Mouse (Mus musculus): Measurements from ENCODE around the gene Elf2. TPM values are rescaled to one million over a fixed set of nuclear protein-coding genes. Genes with fewer than 3 reads are reported as not detected.
"Not testable (repeated sequence)": the region's sequence is repeated elsewhere in the genome, so short reads cannot be mapped to it uniquely, and the experiment has no call there.

Elf2 gene
- total RNA-seq, 2 experiments from 2014 or later: 66.7 to 67.4 TPM

DNA sequence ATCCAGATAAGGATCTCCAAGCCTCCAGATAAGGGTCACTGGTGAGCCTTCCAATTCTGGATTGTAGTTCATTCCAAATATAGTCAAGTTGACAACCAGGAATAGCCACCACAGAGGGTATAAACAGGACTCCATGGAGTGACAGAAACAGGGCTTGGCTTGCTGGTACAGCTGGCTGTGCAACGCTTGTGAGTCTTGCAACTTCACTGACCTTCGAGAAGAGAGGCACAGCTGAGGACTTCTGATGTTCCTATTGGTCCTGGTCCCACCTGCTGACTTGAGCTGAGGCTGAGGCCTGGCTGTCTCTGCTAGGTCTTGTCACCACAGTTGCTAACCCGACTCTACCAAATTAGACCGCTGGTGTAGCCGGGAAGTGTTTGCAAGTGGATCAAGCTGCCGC is 122.1 kb downstream of the Elf2 start:
- DNase-seq (ENCODE audit: low spot score in 2 of 2): not testable (repeated sequence)

DNA sequence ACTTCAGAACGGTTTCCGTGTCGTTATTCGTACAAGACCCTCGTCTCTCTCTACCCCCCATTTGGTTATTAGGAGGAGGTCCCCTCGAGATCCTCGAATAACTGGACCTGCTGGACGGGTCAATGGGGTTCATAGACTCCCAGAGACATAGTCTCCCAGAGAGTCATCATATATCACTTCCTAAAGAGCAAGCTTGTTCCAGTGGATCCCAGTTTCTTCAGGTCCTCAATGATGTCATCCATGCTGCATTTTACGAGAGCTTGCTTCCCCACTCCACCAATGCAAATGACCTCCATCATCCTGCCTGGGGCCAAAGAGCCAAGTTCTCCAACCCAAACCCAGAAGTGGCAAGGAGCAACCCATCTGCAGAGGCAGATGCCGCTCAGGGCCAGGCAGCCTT is 124.1 kb downstream of the Elf2 start:
- DNase-seq (ENCODE audit: low spot score in 2 of 2): not testable (repeated sequence)

DNA sequence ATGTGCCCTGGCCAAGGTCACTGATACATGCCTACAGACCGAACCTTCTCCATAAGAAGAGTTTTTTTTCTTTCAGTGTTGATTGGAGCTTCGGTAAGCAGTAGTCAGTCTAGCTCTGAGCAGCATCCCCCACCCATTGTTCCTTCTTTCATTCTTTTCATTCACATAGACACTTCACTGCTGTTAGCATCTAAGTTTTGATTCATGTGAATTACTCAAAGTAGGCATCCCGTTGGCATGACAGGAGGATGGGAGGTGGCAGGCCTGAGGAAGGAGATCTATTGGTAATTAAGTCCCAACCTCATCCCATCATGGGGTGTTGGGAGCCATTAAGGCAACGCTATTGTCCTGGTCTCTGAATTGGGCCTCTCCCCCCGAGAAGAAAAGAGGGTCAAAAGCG is 124.8 kb downstream of the Elf2 start:
- no peak for DNase-seq (ENCODE audit: low spot score in 2 of 2)

DNA sequence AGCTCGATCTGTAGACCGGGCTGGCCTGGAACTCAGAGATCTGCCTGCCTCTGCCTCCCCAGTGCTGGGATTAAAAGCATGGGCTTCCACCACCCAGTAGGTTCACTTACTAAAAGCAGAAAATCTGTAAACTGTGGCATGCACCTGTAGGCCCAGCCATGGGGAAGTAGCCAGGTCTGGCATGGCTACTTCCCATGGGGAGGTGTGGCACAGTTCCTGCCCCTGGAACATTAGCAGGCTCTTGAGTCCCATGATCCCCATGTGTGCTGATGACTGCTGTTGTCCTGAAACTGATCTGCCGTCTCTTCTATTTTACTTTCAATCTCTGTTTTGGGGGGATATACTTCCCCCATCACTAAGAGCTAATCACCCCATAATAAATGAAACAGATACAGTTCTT is 127.4 kb downstream of the Elf2 start:
- DNase-seq (ENCODE audit: low spot score in 2 of 2): no peak

DNA sequence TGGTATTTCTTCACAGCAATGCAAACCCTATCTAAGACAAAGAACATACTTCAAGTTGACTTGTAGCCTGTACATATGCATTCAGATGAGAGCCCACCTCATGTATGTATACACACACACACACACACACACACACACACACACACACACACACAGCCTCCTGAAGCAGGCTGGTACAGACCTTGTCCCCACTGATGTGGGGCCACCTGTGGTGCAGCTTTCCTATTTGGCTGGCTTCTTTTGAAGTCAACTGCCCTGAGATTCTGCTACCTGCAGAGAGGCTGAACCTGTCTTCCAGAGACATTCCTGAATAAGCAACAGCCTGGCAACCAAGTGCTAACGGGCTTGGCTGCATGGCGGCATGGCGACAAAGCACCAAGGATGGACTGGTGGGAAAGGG is 130.0 kb downstream of the Elf2 start:
- DNase-seq (ENCODE audit: low spot score in 2 of 2): no peak

DNA sequence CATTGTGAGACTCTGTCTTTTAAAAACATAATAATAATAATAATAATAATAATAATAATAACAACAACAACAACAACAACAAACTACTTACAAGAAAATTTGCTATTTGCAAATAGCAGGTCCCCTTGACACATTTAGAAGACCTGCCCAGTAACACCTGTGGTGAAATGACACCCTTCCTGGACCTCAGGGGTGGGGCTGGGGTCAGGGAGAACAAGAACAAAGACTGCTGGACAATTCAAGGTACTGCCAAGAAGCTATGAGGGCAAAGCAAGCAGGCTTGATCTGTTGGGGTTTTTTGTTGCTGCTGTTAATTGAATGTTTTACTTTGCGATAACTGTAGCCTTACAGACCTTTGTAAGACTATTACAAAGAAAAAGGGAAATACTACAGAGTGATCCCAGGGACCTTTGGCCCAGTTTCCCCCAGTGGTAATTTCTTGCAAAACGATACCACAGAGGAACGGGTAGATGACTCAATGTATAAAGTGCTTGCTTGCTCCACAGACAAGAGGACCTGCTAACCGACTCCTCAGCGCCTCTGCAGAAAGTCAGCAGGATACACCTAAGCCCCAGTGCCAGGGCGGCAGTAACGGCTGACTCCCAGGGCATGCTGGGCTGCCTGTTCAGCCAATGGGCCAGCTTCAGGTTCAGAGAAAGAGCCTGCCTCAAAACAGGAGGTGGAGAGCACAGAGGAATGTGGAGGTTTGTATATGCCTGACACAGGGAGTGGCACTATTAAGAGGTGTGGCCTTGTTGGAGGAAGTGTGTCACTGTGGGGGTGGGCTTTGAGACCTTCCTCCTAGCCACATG is 130.8 kb downstream of the Elf2 start:
- DNase-seq (ENCODE audit: low spot score in 2 of 2): no peak

DNA sequence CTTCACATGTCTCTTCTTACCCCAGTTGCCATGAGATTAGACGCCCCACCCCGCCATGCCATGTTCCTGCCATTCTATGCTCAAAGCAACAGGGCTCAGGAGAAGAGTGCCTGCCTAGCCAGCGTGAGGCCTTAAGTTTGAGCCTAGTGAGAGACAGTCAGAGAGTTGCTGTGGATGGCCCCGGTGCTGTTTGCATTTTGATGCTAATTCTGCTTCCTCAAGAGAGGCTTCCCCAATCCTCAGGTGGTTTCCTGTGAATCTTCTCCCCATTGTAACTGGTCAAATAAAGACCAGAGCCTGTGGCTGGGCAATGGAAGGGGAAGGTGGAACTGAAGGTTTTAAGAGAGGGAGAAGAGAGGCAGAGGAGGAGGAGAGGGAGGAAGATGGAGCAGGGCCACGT is 131.8 kb downstream of the Elf2 start:
- no peak for DNase-seq (ENCODE audit: low spot score in 2 of 2)

DNA sequence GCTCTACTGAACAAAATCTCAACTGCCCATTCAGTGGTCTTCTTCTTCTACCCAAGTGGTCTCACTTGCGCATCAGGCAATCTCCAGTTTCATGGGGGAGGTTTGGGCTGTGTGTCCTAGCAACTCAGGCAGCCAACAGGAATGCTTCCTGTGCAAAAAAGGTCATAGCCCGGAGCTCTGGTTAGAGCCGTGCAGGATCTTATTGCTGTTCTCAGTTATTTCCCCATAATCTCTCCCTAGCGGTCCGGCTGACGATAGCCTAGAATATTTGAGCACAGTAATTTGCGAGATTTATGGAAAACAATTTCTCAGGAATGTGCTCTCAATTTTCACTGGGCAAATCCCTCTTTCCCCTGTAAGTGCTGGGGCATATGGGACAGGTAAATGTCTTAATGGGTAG is 133.9 kb downstream of the Elf2 start:
- no peak for DNase-seq (ENCODE audit: low spot score in 2 of 2)

DNA sequence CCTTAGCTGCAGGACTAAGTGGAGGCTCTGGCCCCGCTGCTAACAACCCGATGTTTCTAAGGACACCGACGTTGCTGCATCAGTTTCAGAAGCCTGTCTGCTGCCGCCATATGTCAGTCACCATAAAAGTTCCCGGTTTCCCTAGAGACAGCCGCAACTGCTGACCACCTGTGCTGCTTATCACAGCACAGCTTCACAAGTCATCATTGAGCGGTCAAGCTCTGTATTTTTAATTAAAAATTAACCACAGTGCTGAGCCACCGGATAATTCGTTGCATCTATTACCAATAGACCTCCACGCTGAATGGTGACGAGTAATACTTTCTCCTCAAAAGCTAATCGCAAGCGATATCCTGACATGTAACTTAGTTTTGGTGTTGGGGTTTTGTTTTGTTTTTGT is 135.6 kb downstream of the Elf2 start:
- no peak for DNase-seq (ENCODE audit: low spot score in 2 of 2)

DNA sequence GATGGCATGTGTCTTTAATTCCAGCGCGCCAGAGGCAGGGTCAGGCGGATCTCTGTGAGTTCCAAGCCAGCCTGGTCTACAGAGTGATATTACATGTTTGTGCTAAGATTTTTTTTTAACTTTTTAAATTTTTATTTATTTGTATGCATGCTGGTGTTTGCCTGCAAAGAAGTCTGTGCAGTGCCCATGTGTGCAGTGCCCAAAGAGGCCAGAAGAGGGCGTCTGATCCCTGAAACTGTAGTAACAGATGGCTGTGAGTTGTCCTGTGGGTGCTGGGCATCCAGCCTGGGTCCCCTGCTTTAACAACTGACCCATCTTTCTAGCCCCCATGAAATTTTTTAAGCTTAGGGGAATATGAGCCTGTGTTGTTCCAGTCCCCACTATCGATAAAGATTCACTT is 136.0 kb downstream of the Elf2 start:
- DNase-seq (ENCODE audit: low spot score in 2 of 2): no peak

DNA sequence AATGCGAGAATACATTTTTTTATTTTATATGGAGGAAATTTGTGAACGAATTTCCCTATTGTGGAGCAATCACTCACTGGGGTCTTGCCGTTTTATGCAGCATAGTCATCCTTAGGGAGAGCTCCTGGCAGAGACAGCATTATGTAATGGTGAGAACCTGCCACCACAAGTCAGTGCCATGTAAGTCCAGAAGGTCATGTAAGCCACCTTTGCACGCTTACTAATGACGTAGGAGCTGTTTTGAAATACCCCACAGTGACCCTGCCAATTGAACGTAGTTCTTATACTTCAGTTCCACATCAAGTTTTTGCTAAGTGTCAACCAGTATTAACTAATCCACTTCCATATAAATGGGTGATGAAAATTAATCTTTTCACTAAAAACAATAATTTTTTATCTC is 136.6 kb downstream of the Elf2 start:
- no peak for DNase-seq (ENCODE audit: low spot score in 2 of 2)

Small RNA genes lying within 50 kb of the gene (microRNA-seq; reads per million reads assigned to microRNA genes)
- gene Gm24282: 0 reads per million in 2 experiments

Other genes with a start within 250 kb of the Elf2 start
- gene Noct, start 116.2 kb downstream of the Elf2 start, total RNA-seq (2021): 10 to 100 TPM; 59.5 to 60.3 TPM
- gene Mgarp, start 56.1 kb upstream of the Elf2 start, total RNA-seq (2021): not detected
- 100 to 1,000 TPM; 288 to 339 TPM for gene Ndufc1, start 68.3 kb upstream of the Elf2 start, total RNA-seq (2021)
- gene Naa15, start 74.5 kb upstream of the Elf2 start, total RNA-seq (2021): 10 to 100 TPM; 50.9 to 60.0 TPM
- 10 to 100 TPM; 24.0 to 24.7 TPM for gene Rab33b, start 143.3 kb upstream of the Elf2 start, total RNA-seq (2021)
- 100 to 1,000 TPM; 143 to 153 TPM for gene Setd7, start 220.2 kb upstream of the Elf2 start, total RNA-seq (2021)